Mouse (Mus musculus): ENCODE results near the gene Slc25a17.

Gene Slc25a17

DNA sequence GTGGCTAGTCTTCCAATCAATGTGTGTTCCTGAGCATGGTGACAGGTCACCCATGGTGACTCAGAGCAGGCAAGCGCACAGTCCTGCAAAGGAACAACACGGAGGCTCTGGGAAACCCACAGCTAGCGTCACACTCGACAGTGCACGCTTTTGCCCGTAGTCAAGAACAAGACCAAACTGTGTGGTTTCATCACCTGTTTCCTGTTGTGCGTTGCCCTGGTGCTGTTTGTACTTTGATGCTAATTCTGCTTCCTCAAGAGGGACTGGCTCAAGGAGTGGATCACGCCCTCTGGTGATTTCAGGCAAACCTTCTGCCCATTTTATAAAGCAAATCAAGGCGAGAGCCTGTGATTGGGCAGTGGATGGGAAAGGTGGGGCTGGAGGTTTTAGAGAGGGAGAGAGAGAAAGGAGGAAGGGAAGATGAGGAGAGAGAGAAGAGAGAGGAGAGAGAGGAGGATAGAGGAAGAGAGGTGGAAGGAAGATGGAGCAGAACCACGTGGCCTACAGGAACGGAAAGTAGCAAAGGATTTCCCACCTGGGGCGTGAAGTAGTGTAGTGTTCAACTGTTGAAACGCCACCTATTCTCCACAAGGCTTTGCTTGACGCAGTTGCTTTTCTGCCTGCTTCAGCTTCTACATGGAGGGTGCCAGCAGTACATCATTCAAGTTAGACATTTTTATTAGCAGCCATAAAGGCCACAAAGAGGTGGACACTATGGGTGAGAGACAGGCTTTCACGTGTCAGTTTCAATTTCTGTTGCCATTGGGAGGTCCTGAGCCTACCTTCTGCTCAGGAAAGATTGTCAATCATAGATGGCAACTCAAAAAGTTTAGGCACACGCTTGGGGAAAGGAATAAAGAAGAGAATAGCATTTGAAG is 59.2 kb downstream of the Slc25a17 start:
- peak; percentile 8 to 40 for DNase-seq (ENCODE audit: low spot score in 2 of 2)

DNA sequence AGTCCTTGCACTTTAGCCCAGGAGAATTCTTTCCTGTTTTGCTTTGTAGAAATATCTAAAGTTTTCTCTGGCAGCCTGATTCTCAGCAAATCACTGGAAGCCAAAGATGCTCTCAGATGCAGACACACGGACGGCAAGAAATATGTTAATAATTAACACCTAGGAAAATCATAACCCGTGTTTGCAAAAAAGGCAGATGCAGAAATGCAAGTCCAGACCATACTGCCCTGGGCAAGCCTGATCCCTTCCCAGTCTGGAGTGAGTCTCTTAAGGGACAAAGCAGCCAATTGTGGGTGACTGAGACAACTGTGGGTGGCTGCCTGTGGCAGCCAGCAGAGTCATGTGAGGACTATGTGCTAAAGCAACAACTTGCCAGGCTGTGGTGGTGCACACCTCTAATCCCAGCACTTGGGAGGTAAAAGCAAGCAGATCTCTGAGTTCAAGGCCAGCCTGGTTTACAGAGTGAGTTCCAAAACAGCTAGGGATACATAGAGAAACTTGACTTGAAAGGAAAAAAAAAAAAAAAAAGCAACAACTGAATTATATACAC is 60.0 kb downstream of the Slc25a17 start:
- DNase-seq (ENCODE audit: low spot score in 2 of 2): no peak

DNA sequence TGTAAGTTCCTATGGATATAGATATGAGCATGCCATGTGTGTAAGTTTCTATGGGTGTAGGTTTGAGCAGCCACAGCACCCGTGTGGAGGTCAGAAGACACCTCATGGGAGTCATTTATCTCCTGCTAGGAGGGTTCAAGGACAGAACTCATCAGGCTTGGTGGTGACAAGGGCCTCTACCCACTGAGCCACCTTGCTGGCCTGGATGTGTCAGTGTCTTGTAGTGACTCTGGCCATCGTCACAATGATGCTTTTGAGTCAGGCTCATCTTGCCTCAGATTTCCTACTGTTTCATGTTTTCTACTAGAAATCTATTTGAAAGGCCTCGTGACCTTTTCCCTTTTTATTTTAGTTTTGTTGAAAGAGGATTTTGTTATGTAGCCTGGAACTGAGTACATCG is 61.1 kb downstream of the Slc25a17 start:
- no peak for DNase-seq (ENCODE audit: low spot score in 2 of 2)

DNA sequence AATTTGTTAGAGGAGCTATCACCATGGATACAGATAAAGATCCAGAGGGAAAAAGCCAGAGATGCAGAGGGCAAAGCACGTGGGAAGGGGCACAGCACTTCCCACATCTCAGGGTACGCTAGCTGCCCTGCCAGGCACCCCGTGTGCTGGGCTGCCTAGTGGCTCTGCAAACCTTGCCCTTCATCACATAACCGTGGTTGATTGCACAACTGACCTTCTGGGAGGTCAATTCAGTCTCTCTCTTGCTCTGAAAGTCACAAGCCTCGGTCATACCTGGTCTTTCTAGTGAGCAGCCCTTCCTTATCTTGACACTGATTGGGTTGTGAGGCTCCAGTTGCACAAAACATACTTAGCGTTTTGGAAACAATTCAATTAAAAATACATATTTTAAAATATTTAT is 62.4 kb downstream of the Slc25a17 start:
- no peak for DNase-seq (ENCODE audit: low spot score in 2 of 2)

DNA sequence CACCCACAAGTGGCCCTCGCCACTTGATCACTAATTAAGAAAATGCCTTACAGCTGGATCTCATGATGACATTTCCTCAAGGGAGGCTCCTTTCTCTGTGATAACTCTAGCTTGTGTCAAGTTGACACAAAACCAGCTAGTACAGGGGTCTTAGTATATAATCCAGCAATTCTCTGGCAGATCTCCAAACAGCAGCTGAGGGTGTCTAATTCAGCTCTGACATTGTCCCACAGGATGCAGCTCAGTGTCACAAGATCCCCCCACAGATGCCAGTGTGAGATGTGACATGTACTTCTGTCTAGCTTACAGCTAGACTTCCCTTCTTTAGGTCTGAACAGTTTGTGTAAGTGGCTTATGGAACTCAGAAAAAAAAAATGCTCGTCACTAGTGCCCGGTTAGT is 63.1 kb downstream of the Slc25a17 start:
- DNase-seq (ENCODE audit: low spot score in 2 of 2): no peak

DNA sequence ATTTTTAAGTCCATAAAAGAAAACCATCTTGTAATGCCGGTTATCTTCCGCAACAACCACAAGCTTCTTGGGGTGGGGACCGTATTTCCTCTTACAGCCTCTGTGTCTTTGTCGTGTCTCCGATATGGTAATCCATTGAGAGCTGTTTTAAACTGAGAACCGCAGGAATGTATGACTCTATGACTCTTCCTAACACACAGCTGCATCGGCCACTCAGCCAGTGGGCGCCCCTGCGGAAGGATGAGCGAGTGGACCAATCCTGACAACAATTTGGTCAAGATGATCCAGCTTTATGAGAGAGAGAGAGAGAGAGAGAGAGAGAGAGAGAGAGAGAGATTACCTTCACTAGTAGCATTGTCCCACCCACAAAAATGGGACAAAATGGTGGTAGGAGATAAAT is 65.7 kb downstream of the Slc25a17 start:
- no peak for DNase-seq (ENCODE audit: low spot score in 2 of 2)

DNA sequence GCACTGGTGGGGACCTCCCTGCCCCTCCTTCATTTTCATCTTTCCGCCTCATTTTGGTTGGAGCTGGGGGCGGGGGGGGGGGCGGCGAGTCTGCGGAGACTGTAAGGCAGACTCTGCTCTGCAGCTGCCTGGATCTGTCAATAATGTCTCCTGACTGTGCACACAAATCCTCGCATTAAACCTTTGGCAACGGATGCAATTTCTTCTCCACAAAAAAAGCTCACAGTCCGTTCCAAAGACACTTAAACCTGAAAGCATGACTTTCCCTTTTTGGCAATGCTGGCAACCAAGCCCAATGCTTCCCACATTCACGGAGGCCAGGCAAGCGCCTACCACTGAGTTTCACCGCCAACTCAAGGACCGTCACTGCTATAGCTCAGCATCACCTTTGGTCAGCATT is 66.2 kb downstream of the Slc25a17 start:
- DNase-seq (ENCODE audit: low spot score in 2 of 2): no peak

DNA sequence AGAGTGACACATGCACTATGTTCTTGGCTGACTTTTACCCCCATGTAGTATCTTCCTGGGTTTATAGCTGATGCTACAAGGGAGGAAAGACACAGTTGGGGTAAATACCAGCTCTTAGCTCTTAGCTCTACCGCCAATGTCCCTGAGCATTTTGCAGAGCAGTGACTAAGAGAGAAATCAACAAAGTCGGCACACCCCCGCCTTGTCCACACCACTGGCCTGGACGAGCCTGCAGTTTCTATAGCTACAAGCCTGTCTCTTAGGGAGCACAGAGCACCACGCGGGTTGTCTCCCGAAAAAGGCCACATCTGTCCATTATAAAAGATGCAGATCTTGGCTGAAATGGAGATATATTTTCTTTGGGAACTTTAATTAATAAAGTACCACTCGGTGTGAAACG is 69.9 kb downstream of the Slc25a17 start:
- no peak for DNase-seq (ENCODE audit: low spot score in 2 of 2)

DNA sequence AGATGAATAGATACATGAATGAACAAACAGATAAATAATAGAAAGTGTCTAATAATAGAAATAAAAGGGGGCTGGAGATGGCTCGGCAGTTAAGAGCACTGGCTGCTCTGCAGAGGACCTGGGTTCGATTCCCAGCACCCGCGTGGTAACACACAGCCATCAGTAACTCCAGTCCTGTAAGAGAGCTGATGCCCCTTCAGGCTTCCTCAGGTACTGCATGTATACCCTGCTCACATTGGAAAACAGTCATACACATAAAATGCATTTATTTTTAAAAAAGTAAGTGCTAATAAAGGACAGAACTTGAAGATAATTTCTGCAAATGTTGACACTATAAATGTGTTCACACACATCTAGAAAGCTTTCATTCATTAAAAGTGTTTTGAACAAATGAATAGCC is 70.4 kb downstream of the Slc25a17 start:
- DNase-seq (ENCODE audit: low spot score in 2 of 2): peak in 1 of 2 experiments; percentile 25

DNA sequence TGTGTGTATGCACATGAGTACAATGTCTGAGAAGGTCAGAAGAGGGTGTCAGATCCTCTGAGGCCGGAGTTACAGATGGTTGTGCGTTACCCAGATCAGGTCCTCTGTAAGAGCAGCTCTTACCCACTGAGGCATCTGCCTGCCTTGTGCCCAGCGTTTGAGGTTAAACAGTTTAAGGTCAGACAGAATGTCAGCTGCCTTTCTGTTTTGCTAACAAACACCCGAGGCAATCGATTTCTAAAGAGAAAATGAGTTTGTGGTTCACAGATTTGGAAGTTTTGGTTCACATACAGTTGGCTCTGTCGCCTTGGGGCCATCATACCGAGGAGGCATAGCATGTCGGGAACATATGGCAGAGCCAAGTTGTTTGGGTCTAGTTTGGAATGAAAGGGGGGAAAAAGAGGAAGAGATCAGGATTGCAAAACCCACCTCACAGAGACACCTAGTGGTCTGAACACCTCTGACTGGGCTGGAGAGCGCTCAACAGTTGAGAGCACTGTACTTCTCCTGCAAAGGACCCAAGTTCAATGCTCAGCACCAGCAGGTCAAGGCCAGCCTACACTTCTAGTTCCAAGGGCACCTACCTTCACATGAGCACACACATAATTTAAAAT is 76.4 kb downstream of the Slc25a17 start:
- no peak for DNase-seq (ENCODE audit: low spot score in 2 of 2)

DNA sequence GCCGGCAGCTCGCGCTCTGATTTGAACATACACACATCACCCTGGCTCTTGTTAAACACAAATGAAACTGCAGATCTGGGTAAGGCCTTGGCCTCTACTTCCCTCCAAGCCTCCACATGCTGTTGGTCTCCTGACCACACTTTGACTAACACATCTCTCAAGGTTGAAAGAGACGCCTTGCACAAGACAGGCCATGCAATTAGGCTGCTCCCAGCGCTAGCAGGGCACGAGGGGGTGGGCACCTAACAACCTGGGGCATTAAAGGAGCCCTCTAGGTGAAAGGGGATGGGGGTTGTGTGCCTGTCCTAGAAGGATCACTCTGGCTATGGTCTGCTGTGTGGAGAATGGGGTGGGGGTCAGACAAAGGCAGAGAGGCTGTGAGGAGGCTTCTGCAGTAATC is 81.9 kb downstream of the Slc25a17 start:
- no peak for DNase-seq (ENCODE audit: low spot score in 2 of 2)

DNA sequence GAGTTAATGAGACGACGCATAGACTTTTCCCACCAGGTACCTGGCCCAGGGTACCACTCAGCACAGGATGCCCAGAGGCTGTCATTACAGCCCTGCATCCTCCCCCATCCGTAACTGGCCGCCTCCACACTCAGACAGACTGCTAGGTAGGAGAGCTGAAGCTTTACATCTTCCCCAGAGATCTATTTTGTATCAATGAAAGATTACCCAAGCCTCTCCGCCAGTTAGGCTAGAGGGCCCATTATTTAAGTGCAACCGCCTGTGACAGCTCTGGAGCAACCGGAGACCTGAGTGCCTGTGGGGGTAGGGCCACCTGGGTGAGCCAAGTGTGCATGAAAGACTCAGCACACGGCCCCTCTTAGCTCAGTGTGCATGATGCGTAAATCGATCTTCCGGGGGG is 82.7 kb downstream of the Slc25a17 start:
- DNase-seq (ENCODE audit: low spot score in 2 of 2): no peak

DNA sequence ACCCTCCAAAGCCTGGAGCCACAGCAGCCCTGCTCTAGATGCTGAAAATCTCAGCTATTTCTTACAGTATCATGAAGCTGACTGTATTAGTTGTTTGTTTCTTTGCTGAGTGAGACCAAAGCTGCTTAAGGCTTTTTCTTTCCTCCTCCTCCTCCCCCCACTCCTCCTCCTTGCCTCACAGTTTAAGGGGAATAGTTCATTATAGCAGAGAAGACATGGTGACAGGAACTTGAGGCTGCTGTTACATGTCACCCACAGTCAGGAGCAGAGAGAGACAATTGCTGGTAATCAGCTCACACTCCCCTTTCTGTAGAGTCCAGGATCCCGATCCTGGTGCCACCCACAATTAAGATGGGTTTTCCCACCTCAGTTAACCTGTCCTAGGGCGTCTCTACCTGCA is 87.3 kb downstream of the Slc25a17 start:
- DNase-seq (ENCODE audit: low spot score in 2 of 2): no peak

DNA sequence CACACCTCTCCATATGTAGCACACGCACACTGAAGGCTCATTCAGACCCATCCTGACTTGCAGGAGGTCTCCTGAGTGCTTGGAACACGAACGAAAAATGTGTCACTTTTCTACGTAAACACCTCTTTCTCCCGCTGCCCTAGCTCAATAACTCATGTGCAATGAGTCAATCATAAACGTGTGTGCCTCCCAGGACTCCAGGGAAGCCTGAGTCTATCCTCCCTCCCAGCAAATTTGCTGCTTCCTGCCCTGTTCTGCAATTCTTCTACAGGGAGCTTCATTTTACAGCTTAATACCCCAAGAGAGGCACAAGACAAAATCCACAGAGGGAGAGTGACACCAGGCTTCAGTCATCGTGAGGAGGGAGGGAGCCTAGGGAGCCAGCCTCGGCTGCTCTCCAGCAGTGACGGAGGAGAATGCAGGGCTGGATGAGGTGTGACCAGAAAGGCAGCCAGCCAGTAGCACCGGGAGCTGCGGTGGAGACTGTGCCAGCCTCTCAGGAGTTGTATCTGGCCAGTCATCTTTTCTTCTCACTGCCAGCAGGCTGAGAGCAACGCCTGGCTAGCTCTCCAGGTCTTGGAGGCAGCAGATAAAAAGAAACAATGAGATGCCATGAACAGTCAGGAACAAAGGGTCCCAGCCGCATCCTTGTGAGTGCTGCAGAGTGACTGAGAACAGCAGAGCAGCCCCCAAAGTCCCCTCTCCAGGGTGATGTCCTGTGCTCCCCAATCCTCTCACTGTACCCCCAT is 88.1 kb downstream of the Slc25a17 start:
- DNase-seq (ENCODE audit: low spot score in 2 of 2): no peak
